13 mouse cellular contexts compared by ENCODE assay signal in the genomic region with DNA sequence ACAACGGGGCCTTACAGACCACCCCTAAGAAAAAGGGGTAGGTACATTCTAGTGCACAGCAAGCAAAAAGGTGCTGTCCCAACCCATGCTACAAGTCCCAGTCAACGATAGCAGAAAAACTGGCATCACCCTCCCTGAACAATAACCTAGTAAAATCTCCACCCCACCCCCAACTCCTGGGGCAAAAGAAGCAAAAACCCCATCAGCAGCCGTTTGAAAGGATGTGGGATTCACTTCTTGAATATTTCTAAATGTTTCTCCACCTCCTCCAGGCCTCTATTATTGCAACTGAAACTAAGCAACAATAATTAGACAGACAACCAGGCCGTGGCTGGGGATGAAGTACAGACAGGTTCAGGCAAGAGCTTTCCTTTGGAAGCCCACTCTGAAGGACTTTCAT. TPM values are rescaled to one million over a fixed set of nuclear protein-coding genes. Genes with fewer than 3 reads are reported as not detected.
DNase-seq lines count a peak whose midpoint lies in the region; ATAC-seq lines count a peak whose summit lies in the region.
"Had no signal": no experiment of that assay in that cellular context is flagged by ENCODE, and none has a peak within 500 bp of the region (broad histone marks: within the 10 kb centered on the region; RNA-seq: fewer than 3 reads in every experiment).

No protein-coding gene starts in this region.

- H3K36me3 ChIP-seq in heart, embryonic 14.5 days (ENCODE audit: control insufficient read depth, insufficient read depth, low read length), result no peaks in the 10 kb centered on the region
- H3K36me3 ChIP-seq in neural tube, embryonic 11.5 days (ENCODE audit: control insufficient read depth, insufficient read depth, low read length), result no peaks in the 10 kb centered on the region
- no peaks in the 10 kb centered on the region for H3K36me3 ChIP-seq in neural tube, embryonic 15.5 days
- H3K36me3 ChIP-seq in embryonic facial prominence, embryonic 11.5 days (replicated peaks; ENCODE audit: control insufficient read depth, insufficient read depth, low read depth, low read length), result no peaks in the 10 kb centered on the region
- H3K36me3 ChIP-seq in limb, embryonic 15.5 days, result no peaks in the 10 kb centered on the region
- H3K36me3 ChIP-seq in forebrain, embryonic 11.5 days (ENCODE audit: control insufficient read depth, insufficient read depth, low read length), result no peaks in the 10 kb centered on the region
- H3K36me3 ChIP-seq: midbrain, embryonic 13.5 days had no signal

- intact Hi-C loops in left cerebral cortex, postnatal 10 days (cut with DNase I), result no loop called here

- H3K4me1 ChIP-seq in heart, embryonic 14.5 days (ENCODE audit: control insufficient read depth in 2 of 2, insufficient read depth in 2 of 2, low read length in 2 of 2), result peaks cover 26 to 60% of the 10 kb centered on the region in 2 experiments
- peaks cover 18% of the 10 kb centered on the region for H3K4me1 ChIP-seq in neural tube, embryonic 11.5 days (ENCODE audit: control insufficient read depth, insufficient read depth, low read length)
- H3K4me1 ChIP-seq in neural tube, embryonic 15.5 days, result peaks cover 32% of the 10 kb centered on the region
- H3K4me1 ChIP-seq in embryonic facial prominence, embryonic 11.5 days (ENCODE audit: control insufficient read depth, insufficient read depth, low read length), result peaks cover 12% of the 10 kb centered on the region
- H3K4me1 ChIP-seq in limb, embryonic 15.5 days, result peaks cover 48% of the 10 kb centered on the region
- peaks cover 8% of the 10 kb centered on the region for H3K4me1 ChIP-seq in forebrain, embryonic 11.5 days (replicated peaks; ENCODE audit: control insufficient read depth, insufficient read depth, low read length)

- H3K9ac ChIP-seq in heart, embryonic 14.5 days (ENCODE audit: low read length), result no peak overlapping the region; the same call in 1 of the 2 replicates
- H3K9ac ChIP-seq in neural tube, embryonic 11.5 days (ENCODE audit: low read length), result no peak overlapping the region
- H3K9ac ChIP-seq in neural tube, embryonic 15.5 days (replicated peaks), result no peak overlapping the region
- H3K9ac ChIP-seq in embryonic facial prominence, embryonic 11.5 days (replicated peaks; ENCODE audit: low read length), result peak overlapping the region; percentile 52
- no peak overlapping the region for H3K9ac ChIP-seq in limb, embryonic 15.5 days
- no peak overlapping the region for H3K9ac ChIP-seq in forebrain, embryonic 11.5 days (ENCODE audit: low read length)

- ATAC-seq in heart, embryonic 14.5 days (ENCODE audit: insufficient number of reproducible peaks, insufficient read depth, low FRiP score, low read depth), result no peak
- ATAC-seq in neural tube, embryonic 11.5 days (ENCODE audit: insufficient read depth, low FRiP score, low TSS enrichment), result no peak
- ATAC-seq in neural tube, embryonic 15.5 days (ENCODE audit: low FRiP score), result no peak
- peak; percentile 7; the same call in 1 of the 2 replicates for ATAC-seq in embryonic facial prominence, embryonic 11.5 days (replicated peaks; ENCODE audit: insufficient number of reproducible peaks, low FRiP score, low TSS enrichment, low read depth)
- no peak for ATAC-seq in limb, embryonic 15.5 days (ENCODE audit: insufficient number of reproducible peaks, low FRiP score, low TSS enrichment, low read depth)
- no peak for ATAC-seq in forebrain, embryonic 11.5 days (replicated peaks; ENCODE audit: low FRiP score)
- ATAC-seq: lung, postnatal 0 days; midbrain, embryonic 13.5 days had no signal

- no peak for DNase-seq in heart, adult 11 months
- no peak for DNase-seq in neural tube, embryonic 11.5 days (ENCODE audit: low spot score)
- no peak for DNase-seq in embryonic facial prominence, embryonic 11.5 days (ENCODE audit: low spot score)
- no peak for DNase-seq in forebrain, embryonic 11.5 days (ENCODE audit: low spot score)
- DNase-seq in left cerebral cortex, postnatal 10 days (ENCODE audit: extremely low spot score in 1 of 2, low spot score in 2 of 2), result no peak
- DNase-seq: cerebellum, postnatal 25 days; left cerebral cortex, postnatal 4 days had no signal

- H3K27ac ChIP-seq in heart, embryonic 14.5 days (replicated peaks in 1 of 2; ENCODE audit: control insufficient read depth in 1 of 2, insufficient read depth in 1 of 2, low read depth in 2 of 2, low read length in 2 of 2), result peak overlapping the region; percentile 41 to 43; a peak in 3 of 4 replicates
- peak overlapping the region; percentile 49 for H3K27ac ChIP-seq in neural tube, embryonic 11.5 days (ENCODE audit: low read depth, low read length)
- no peak overlapping the region for H3K27ac ChIP-seq in neural tube, embryonic 15.5 days (replicated peaks)
- H3K27ac ChIP-seq in embryonic facial prominence, embryonic 11.5 days (replicated peaks; ENCODE audit: low read depth, low read length), result peak overlapping the region; percentile 92
- H3K27ac ChIP-seq in limb, embryonic 15.5 days, result peak overlapping the region; percentile 81
- H3K27ac ChIP-seq in forebrain, embryonic 11.5 days (ENCODE audit: low read depth, low read length), result no peak overlapping the region; the same call in 1 of the 2 replicates
- H3K27ac ChIP-seq: midbrain, embryonic 13.5 days had no signal

- no peak overlapping the region for H3K4me3 ChIP-seq in heart, embryonic 14.5 days (ENCODE audit: control insufficient read depth in 1 of 2, insufficient read depth in 1 of 2, low read depth in 1 of 2, low read length in 2 of 2)
- no peak overlapping the region for H3K4me3 ChIP-seq in neural tube, embryonic 11.5 days (ENCODE audit: low read depth, low read length)
- no peak overlapping the region for H3K4me3 ChIP-seq in neural tube, embryonic 15.5 days (replicated peaks)
- H3K4me3 ChIP-seq in embryonic facial prominence, embryonic 11.5 days (ENCODE audit: low read depth, low read length), result no peak overlapping the region
- no peak overlapping the region for H3K4me3 ChIP-seq in limb, embryonic 15.5 days
- H3K4me3 ChIP-seq in forebrain, embryonic 11.5 days (ENCODE audit: low read depth, low read length), result no peak overlapping the region
- H3K4me3 ChIP-seq: erythroblast, embryonic 14.5 days; midbrain, embryonic 13.5 days had no signal

- H3K9me3 ChIP-seq in heart, embryonic 14.5 days (ENCODE audit: control insufficient read depth, low read length), result no peaks in the 10 kb centered on the region
- H3K9me3 ChIP-seq in neural tube, embryonic 11.5 days (ENCODE audit: control insufficient read depth, low read length), result no peaks in the 10 kb centered on the region
- no peaks in the 10 kb centered on the region for H3K9me3 ChIP-seq in neural tube, embryonic 15.5 days (replicated peaks)
- no peaks in the 10 kb centered on the region for H3K9me3 ChIP-seq in embryonic facial prominence, embryonic 11.5 days (replicated peaks; ENCODE audit: control insufficient read depth, low read length)
- no peaks in the 10 kb centered on the region for H3K9me3 ChIP-seq in limb, embryonic 15.5 days
- no peaks in the 10 kb centered on the region for H3K9me3 ChIP-seq in forebrain, embryonic 11.5 days (ENCODE audit: control insufficient read depth, low read length)
- H3K9me3 ChIP-seq: midbrain, embryonic 13.5 days had no signal

- no peak overlapping the region for H3K4me2 ChIP-seq in heart, embryonic 14.5 days (ENCODE audit: low read length)
- no peak overlapping the region for H3K4me2 ChIP-seq in neural tube, embryonic 11.5 days (ENCODE audit: low read depth)
- H3K4me2 ChIP-seq in neural tube, embryonic 15.5 days, result no peak overlapping the region
- no peak overlapping the region for H3K4me2 ChIP-seq in embryonic facial prominence, embryonic 11.5 days (ENCODE audit: low read depth, low read length)
- no peak overlapping the region for H3K4me2 ChIP-seq in limb, embryonic 15.5 days
- H3K4me2 ChIP-seq in forebrain, embryonic 11.5 days (ENCODE audit: low read depth, low read length, severe bottlenecking), result no peak overlapping the region
- H3K4me2 ChIP-seq: midbrain, embryonic 13.5 days had no signal

- no peaks in the 10 kb centered on the region for H3K27me3 ChIP-seq in heart, embryonic 14.5 days (ENCODE audit: control insufficient read depth, insufficient read depth, low read length)
- H3K27me3 ChIP-seq in neural tube, embryonic 11.5 days (ENCODE audit: control insufficient read depth, insufficient read depth, low read length), result no peaks in the 10 kb centered on the region
- H3K27me3 ChIP-seq in neural tube, embryonic 15.5 days (replicated peaks), result no peaks in the 10 kb centered on the region
- H3K27me3 ChIP-seq in embryonic facial prominence, embryonic 11.5 days (ENCODE audit: control insufficient read depth, insufficient read depth, low read length), result no peaks in the 10 kb centered on the region
- H3K27me3 ChIP-seq in limb, embryonic 15.5 days, result no peaks in the 10 kb centered on the region
- no peaks in the 10 kb centered on the region for H3K27me3 ChIP-seq in forebrain, embryonic 11.5 days (ENCODE audit: control insufficient read depth, insufficient read depth, low read length)
- H3K27me3 ChIP-seq: midbrain, embryonic 13.5 days had no signal

- WGBS in heart, embryonic 14.5 days, result 60% methylated on average over 4 of the region's 4 CpGs
- WGBS in neural tube, embryonic 11.5 days, result 87% methylated on average over 4 of the region's 4 CpGs
- 84% methylated on average over 4 of the region's 4 CpGs for WGBS in neural tube, embryonic 15.5 days
- 59% methylated on average over 4 of the region's 4 CpGs for WGBS in embryonic facial prominence, embryonic 11.5 days
- WGBS in limb, embryonic 15.5 days, result 42% methylated on average over 4 of the region's 4 CpGs
- WGBS in forebrain, embryonic 11.5 days, result 76% methylated on average over 4 of the region's 4 CpGs

RNA-seq across cellular contexts. Expression of gene Cyth1, which starts 8.0 kb away (rescaled TPM):
- polyA plus RNA-seq in heart, embryonic 14.5 days (2014; fragmentation: Nextera tagmentation; extraction: Ambion mirVana), result 12.7 and 15.9 TPM in 2 replicates
- polyA plus RNA-seq in neural tube, embryonic 11.5 days (2014; fragmentation: Nextera tagmentation; extraction: Ambion mirVana), result 15.6 and 15.8 TPM in 2 replicates
- 22.5 and 24.8 TPM in 2 replicates for polyA plus RNA-seq in neural tube, embryonic 15.5 days (2015; fragmentation: Nextera tagmentation; extraction: Ambion mirVana)
- 10.3 and 11.4 TPM in 2 replicates for polyA plus RNA-seq in embryonic facial prominence, embryonic 11.5 days (2014; fragmentation: Nextera tagmentation; extraction: Ambion mirVana)
- 16.1 and 16.2 TPM in 2 replicates for polyA plus RNA-seq in limb, embryonic 15.5 days (2015; fragmentation: Nextera tagmentation; extraction: Ambion mirVana)
- 11.5 and 12.1 TPM in 2 replicates for polyA plus RNA-seq in forebrain, embryonic 11.5 days (2014; fragmentation: Nextera tagmentation; extraction: Ambion mirVana)
- total RNA-seq in left cerebral cortex, postnatal 10 days (2021), result 10 to 100 TPM; 64.2 to 66.8 TPM

RNA-seq across cellular contexts. Expression of gene Usp36, which starts 49.7 kb away (rescaled TPM):
- polyA plus RNA-seq in heart, embryonic 14.5 days (2014; fragmentation: Nextera tagmentation; extraction: Ambion mirVana), result 9.1 and 11.5 TPM in 2 replicates
- 11.5 and 14.5 TPM in 2 replicates for polyA plus RNA-seq in neural tube, embryonic 11.5 days (2014; fragmentation: Nextera tagmentation; extraction: Ambion mirVana)
- 17.5 and 19.5 TPM in 2 replicates for polyA plus RNA-seq in neural tube, embryonic 15.5 days (2015; fragmentation: Nextera tagmentation; extraction: Ambion mirVana)
- polyA plus RNA-seq in embryonic facial prominence, embryonic 11.5 days (2014; fragmentation: Nextera tagmentation; extraction: Ambion mirVana), result 8.1 and 10.4 TPM in 2 replicates
- 21.0 and 21.3 TPM in 2 replicates for polyA plus RNA-seq in limb, embryonic 15.5 days (2015; fragmentation: Nextera tagmentation; extraction: Ambion mirVana)
- polyA plus RNA-seq in forebrain, embryonic 11.5 days (2014; fragmentation: Nextera tagmentation; extraction: Ambion mirVana), result 16.7 and 17.3 TPM in 2 replicates
- 10 to 100 TPM; 24.9 to 27.4 TPM for total RNA-seq in left cerebral cortex, postnatal 10 days (2021)

Comparison
In these comparisons a context has a peak if more than half of its experiments do, and no peak if none do; other contexts are left out.
1. H3K27ac ChIP-seq: peak in heart, embryonic 14.5 days (2 of 2), neural tube, embryonic 11.5 days (single experiment), embryonic facial prominence, embryonic 11.5 days (single experiment) and limb, embryonic 15.5 days (single experiment); none in neural tube, embryonic 15.5 days (single experiment) and forebrain, embryonic 11.5 days (single experiment).